Mouse (Mus musculus) ZHBTc4 (cell line): ENCODE data around the gene Rcan2.

Experiments used
- DNase-seq: peaks from one replicate; pipeline ENCODE4 v3.0.0-alpha.2; 2011; ENCODE audit warnings: low read depth, low spot score

Rcan2 gene

DNA sequence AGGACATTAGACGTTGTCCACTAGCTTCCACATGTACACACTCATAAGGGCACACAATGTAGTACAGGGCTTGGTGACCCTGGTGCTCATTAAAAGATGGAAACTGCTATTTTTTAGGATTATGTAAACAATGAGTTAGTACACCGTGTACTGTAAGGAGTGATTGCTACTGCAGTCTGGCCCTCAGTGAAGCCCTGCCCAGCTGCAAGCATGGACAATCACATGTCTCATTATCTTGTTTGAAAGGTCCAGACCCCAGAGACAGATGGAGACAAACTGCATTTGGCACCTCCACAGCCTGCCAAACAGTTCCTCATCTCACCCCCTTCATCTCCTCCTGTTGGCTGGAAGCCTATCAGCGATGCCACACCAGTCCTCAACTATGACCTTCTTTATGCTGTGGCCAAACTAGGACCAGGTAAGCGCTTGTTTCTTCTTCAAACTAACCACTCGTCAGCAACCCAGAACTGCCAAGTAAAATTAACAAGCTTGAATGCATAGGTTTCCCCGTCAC lies 219.6 kb downstream of the Rcan2 start:
- no peak for DNase-seq

DNA sequence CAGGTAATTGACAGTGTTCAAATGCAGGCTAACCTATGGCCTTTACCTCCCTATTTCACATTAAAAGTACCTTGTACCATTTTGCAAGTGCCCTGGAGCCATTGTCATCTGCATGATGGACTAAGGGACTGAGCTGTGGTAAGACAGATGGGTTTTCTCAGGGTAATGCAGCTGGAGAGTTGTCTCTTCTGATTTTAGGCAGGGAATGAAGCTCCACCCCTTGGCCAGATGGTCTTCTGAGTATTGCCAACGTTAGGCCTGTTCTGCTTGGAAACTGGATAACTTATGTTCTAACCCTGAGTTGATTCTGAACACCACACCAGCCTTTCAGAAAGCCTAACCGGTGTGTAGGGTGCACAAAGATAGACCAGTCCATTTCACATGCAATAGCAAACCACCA lies 222.7 kb downstream of the Rcan2 start:
- DNase-seq: no peak

DNA sequence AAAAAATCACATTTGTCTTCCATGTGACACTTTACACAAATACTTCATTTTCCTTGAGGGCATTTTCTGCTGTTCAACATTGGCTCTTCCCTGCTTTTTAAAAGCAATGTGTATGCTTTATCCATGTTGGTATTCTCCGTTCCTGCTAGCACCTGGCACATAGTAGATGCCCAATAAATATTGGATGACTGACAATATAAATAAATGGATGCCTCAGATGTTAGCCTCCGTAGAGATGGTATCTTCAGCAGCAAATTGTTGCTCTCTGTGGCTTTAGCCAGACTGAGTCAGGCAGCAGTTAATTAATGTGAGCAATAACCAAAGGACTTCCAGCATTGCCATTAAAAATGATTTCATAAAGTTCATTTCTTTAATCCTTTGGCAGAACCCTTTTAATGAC lies 223.9 kb downstream of the Rcan2 start:
- DNase-seq: no peak

DNA sequence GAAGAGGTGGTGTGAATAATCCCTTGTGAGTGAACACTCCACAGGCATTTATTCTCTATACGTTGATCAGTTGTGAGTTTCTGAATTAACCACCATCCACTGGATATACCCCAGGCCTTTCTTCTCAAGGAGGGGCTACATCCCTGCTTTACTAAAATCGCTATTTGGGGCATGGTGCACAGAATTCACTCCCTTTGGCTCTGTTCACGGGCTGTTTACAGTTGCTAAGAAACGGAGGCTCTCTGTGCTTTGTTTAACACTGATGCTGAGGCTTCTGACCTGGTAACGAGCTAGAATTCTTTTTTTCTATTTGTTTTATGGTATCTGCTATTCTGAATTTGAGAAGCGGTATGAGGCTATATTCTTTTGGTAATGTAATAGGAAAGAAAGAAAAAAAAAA lies 224.8 kb downstream of the Rcan2 start:
- no peak for DNase-seq

DNA sequence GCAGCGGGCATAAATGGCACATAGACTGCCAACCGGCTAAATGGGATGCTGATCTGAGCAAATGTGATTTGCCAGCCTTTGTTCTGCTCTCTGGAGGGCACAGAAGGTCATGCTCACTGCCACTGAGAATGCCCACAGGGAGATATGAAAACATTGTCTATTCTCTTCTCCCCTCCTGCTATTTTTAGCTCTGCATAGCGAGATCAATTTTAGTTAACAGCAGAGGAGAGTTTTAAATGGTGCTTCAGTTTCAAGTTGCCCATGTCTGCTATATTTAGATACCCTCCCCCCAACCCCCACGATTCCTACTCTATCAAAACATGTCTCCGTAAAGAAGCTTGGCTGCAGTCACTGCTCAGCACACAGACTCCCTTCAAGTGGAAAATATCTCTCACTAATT lies 225.2 kb downstream of the Rcan2 start:
- DNase-seq: no peak

DNA sequence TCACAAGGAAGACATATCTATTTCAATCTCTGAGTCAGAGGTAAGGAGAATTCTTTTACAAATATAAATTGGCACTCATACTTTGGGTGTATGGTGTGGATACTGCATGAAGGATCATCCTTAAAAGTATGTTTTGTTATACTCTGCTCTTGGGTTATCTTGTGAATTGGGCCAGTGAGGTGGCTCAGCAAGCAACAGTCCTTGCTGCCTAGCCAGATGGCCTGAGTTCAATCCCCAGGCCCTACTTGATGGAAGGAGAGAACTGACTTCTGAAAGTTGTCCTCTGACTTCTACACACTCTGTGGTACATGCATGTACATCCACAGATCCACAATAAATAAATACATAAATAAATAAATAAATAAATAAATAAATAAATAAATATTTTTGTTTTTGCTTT lies 225.6 kb downstream of the Rcan2 start:
- DNase-seq: no peak

DNA sequence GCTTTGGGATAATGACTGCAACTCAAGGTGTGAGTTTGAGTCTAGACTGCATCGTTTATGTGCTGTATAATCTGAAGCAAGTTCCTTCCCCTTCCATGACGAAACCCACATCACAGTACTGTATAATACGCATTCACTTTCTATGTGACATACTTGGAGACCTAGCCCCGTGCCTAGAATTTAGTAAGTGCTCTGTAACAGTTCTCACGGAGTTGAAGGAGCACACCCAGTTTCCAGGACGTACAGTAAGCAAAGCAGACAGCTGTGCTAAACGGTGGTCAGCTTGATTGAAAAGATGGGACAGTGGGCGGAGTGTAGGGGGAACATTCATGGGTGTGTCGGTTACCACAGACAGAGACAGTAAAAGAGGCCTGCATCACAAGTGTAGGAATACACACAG lies 226.2 kb downstream of the Rcan2 start:
- DNase-seq: no peak

DNA sequence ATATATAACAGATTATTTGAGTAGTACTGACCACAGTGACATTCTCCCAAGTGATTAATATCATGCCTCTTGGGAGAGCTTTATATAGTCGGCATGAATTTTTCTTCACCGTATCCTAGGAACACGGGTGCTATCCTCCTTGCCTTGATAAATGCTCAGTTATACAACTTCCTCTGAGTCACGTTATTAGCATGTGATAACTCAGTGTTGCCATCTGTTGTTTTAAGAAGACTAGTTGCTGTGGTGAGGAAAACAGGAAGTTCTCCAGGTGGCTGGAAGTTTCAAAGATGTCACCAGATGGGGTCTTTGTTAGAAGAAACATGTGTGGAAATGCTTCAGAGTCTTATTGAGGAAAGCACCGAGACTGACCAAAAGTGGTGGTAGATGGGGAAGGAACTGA lies 228.5 kb downstream of the Rcan2 start:
- DNase-seq: no peak

DNA sequence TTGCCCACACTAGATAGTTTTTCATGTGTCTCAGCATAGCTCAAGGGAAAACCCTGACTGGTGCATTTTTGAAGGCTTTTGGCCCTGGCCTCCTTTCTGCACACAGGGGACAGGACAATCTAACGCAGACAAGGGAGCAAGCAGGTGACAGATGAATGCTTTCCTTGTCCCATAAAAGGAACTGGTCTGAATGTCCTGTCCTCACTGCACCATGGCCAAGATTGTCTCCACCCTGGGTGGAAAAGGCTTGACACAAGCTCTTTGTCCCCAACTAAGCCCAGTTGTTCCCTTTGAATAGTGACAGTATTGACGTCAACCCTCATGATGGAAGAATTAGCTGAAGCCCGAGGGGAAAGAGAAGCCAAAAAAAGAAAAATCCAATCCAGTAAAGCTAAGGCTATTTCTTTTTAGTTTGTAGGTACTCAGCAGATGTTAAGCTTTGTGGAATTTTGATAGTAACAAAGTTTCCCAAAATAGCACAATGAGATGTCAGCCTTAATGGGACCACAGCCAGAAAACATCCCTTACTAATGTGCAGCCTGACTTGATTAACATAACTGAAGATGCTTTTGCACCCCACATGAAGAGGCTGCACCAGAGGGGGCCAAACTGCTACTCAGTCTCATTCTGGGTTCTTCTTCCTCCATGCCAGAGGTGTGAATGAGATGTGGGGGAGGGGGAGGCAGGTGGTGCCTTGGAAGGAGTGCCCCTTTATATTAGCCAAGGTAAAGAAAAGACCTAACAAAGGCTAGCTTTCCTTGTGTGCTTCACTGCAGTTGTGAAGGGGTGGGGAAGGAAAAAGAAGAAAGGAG lies 229.8 kb downstream of the Rcan2 start:
- DNase-seq: no peak

DNA sequence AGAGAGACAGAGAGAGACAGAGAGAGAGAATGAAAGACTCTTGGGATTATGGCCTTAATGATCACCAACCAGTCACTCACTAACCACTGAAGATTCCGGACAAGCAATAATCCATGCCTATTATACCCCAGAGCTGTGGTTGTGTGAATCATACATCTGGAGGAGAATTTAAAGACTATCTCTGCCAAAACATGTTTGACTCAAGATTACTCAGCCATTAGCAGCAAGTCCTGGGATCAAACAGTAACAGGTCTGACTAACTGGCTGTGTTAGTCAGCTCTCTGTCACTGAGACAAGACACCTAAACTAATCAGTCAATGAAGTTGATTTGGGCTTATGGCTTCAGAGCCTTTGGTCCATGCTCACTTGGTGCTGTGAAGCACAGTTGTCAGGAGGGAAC lies 233.9 kb downstream of the Rcan2 start:
- DNase-seq: no peak

DNA sequence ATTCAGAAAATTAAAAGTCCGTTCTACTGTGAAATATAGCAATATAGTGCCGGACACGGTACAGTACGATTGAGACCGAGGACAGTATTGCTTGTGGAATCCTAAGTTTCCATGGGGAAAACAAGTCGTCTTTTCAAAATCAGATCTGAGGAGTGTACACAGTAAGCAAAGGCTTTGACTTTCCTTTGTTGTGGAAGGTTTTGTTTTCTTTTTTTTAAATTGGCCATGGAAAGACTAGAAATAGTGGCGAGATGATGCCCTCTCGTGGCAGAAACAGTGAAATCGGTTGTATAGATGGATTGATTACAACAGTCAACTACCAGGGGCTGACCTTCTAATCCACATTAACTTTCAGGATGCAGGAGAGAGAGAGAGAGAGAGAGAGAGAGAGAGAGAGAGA lies 237.5 kb downstream of the Rcan2 start:
- peak; percentile 48 for DNase-seq

DNA sequence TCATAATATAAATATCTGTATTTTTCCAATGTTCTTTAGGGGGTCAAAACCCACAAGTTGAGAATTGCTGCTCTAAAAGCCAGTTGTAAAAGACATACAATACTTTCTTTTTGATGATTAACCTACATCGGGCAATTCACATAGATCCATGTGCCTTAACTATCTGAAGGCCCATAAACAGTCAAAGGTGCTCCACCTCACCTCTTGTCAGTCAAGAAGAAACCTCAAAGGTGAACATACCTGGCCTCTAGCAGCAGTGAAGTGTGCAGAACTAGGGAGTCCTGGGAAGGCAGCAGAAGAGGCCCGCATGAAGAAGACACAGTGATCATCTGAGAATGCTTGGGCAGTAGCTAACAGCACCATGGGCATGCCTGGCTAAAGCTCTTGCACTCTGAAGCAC lies 239.3 kb downstream of the Rcan2 start:
- no peak for DNase-seq

DNA sequence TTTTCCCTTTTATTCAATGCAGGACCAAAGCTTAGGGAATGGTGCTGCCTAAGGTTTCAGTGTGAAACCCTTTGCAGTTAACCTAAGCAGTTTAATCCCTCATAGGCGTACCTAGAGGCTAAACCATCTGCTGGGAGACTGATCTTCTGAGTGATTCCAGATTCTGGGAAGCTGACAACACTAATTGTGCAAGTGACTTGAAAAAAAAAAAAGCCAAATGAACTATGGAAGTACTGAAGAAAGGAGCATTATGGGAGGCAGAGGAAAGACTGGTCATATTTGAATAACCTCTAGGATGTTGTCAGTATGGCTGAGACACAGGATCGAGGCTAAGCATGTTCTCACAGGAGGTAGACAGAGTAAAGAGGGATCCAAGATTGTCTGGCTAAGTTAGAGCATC lies 241.2 kb downstream of the Rcan2 start:
- DNase-seq: no peak

DNA sequence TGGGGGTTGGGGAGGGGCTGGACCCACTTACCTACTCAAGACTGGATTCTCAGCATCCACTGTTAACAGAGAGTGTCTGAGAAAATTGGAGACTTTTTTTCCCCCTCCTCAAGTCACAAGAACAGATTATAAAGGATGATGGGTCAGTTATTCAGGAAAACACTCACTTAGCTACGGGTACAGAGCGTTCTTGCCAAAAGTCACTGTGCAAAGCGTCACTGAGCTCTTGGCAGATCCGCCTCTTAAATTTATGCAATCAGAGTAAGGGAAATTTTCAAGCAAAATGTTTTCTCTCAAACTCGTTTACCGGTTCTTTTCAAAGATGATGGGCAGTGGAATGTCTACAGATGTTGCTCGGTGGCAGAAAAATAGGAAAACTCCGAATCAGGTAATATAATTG lies 241.7 kb downstream of the Rcan2 start:
- DNase-seq: no peak

DNA sequence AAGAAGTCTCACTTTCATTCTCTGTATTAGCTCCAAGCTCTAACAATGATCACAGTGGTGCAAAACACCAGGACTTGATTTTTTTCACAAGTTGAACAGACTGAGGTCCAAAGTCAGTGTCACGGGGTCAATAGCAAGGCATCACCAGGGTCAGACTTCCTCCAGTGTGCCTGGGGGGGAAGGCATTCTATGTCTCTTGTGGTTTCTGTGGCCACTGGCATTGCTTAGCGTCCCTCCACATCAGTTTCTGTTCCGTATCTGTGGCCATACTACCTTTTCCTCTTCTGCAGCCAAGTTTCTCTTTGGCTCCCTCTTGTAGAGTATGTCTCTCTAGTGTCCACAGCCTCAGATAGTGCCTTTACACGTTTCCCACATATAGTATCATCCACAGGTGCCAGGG lies 252.3 kb downstream of the Rcan2 start:
- no peak for DNase-seq

DNA sequence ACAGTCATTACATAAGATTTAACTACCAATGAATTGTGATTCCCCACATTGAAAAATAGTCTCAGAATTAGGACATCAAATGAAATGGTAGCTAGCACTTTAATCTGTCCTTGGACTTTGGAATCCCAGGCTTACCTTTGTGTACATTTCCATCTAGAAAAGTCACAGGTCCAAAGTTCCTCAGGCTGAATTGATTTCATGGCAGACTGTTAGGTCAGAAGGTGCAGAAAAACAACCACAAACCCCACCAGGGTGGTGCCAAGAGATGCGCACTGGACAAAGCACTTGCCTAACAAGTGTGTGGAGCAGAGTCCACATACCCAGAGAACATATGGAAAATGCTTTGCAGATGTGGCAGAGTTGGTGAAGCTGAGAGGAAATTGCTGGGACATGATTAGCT lies 256.0 kb downstream of the Rcan2 start:
- no peak for DNase-seq

DNA sequence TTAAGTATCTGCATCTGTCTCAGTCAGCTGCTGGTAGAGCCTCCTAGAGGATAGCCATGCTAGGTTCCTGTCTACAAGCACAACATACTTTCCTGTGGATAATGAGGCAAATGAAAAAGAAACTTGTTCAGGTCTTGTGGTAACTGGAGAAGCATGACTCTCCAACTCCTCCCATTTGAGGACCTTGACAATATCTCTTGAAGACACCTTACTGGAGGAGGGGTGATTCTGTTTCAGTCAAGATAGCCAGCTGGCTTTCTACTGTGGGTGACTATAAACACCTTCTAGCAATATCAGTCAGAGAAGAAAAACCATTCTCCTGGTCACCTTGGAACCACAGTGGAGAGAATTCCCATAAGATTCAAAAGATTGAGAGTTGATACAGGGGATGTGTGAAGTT lies 257.0 kb downstream of the Rcan2 start:
- no peak for DNase-seq

DNA sequence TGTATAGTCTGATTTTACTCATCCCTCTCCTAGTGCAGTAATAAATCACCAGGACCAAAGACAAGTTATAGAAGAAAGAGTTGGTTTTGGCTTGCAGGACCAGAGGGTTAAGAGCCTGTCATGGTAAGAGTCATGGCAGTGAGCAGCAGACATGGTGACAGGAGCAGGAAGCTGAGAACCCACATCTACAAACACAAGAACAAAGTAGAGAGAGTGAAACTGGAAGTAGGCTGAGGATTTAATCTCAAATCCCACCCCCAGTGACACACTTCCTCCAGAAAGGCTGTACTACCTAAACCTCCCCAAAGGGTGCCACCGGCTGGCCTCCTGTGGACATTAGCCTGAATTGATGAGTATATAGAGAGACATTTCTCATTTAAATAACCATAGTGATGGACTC lies 259.6 kb downstream of the Rcan2 start:
- no peak for DNase-seq

DNA sequence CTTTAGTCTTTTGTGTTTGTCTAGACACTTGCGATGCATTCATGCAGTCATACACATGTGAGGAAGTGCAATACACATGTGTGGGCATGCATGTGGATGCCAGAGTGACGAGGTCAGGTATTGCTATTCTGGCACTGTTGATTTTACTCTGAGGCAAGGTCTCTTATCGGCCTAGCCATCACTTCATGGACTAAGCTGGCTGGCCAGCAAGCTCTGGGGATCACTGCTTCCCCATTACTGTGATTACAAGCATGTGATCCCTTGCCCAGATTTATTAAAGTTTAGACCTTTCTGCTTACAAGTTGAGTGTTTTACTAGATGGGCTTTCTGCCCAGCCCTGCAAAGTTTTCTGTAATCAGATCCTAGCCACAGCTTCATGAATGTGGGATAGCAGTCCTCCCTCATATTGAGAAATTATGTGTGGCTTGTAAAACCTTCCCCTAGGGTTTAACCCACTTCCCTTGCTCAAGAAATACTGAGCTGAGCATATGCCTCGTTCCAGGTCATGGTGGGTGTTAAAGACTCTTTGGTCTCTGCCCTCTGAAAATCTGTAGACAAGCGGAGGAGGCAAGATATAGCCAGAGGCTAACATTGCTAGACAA lies 260.2 kb downstream of the Rcan2 start:
- DNase-seq: no peak

DNA sequence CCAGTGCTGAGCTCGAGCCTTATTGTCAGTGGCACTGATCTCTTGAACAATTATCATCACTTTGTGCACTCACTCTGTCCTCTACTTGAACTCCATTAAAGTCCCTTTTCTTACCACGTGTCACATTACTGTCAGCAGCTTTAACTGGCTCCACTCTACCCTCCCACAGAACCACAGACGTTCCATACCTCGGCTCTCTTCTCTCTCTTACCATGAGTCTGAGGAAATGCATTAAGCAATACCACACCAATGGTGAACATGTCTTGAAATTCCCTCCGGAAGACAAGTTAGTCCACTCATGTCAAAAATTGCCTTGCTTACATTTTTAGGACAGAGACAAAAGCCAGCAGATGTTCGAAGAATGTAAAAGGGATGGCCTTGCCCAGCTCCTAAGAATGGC lies 267.7 kb downstream of the Rcan2 start:
- DNase-seq: no peak

DNA sequence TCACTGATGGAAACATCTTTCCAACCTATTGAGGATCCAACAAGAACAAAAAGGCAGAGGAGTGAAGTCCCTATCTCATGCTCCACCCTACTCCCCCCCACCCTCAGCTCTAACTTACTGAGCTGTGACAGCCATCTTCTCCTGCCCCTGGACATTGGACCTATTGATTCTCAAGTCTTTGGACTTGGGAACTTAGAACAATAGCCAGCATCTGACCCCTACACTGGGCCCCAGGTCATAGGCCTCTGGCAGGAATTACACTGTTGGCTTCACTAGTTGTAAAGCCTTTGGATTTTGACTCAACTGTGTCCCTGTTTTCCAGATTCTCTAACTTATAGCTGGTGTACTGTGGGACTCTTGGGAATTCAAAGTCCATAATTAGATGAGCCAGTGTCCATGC lies 270.5 kb downstream of the Rcan2 start:
- no peak for DNase-seq

DNA sequence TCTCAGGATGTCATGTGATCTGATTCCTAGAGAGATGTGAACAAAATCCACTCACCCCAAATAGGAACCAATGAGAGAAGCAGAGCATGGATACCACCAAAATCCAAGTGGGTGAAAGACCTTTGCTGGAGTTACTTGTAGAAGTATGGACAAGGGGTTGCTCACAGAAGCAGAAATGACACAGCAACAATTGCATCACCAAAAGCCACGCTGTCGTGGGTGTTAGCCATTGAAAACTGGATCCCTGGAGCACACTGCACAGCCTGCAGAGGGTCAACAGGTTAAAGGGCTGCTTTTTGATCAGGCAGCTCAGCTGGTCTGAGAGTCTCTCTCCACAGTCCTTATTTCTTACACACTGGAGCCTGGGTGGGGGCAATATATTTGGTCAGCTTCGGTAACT lies 274.4 kb downstream of the Rcan2 start:
- DNase-seq: no peak

DNA sequence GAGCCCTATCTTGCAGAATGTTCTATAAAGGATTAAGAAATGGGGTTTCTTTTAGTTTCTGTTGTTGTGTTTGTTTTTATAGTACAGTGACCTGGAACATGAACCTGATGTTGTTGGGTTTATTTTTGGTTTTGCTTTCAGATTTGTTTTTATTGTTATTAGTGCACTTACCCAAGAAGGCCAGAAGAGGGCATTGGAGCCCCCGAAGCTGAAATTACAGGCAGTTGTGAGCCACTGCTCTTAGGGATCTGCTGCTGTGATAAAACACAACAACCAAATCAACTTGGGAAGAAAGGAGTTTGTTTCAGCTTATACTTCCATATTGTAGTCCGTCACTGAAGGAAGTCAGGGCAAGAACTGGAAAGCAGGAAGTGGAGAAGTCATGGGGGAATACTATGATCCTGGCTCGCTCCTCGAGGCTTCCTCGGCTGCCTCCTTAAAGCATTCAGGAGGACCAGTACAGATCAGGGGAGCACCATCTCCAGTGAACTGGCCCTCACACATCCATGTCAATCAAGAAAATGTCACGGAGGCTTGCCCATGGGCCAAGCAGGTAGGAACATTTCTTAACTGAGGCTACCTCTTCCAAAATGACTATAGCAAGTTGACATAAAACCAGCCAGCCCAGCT lies 275.0 kb downstream of the Rcan2 start:
- DNase-seq: peak; percentile 39
